Mouse (Mus musculus): ENCODE measurements around the gene Mapk8. TPM values are rescaled to one million over a fixed set of nuclear protein-coding genes. Genes with fewer than 3 reads are reported as not detected.
A peak's percentile ranks its signal among the peaks of the same experiment; 100 is the strongest.

Gene Mapk8
- polyA plus RNA-seq (2014; fragmentation: Nextera tagmentation; extraction: Ambion mirVana) = 17.1 and 17.5 TPM in 2 replicates

GRCm38 (mm10) chr14:33447027-33447569 is at the start of gene Mapk8:
Gene Mapk8 (minus strand): TSS chr14:33447158.
- TF ChIP-seq CTCF (IDR thresholded peaks at IDR 0.05; ENCODE audit: low read depth) = no peak
- Histone ChIP-seq H3K36me3 (ENCODE audit: insufficient read depth) (no peaks in the 10 kb centered on the region), H3K27ac (ENCODE audit: low read depth) (peak within 1 kb of the TSS; percentile 93), H3K9ac (peak within 1 kb of the TSS; percentile 94), H3K4me3 (ENCODE audit: low read depth, low read length) (peak within 1 kb of the TSS; percentile 92), H3K27me3 (ENCODE audit: insufficient read depth, low read length) (no peaks in the 10 kb centered on the region), H3K9me3 (ENCODE audit: low read depth, low read length) (no peaks in the 10 kb centered on the region), H3K4me1 (ENCODE audit: insufficient read depth) (no peaks in the 10 kb centered on the region), H3K4me2 (peak within 1 kb of the TSS; percentile 64)
- ATAC-seq (ENCODE audit: insufficient read depth) (peak; percentile 97), DNase-seq (peak; percentile 98)
- 0% methylated on average over 64 of the region's 70 CpGs for WGBS

GRCm38 (mm10) chr14:33495226-33495625 is 48.3 kb upstream of the Mapk8 start:
- 69% methylated on average over 4 of the region's 4 CpGs for WGBS
- Histone ChIP-seq H3K4me1 (ENCODE audit: insufficient read depth) (no peaks in the 10 kb centered on the region), H3K4me2 (no peak overlapping the region), H3K27ac (ENCODE audit: low read depth) (no peak overlapping the region), H3K9me3 (ENCODE audit: low read depth, low read length) (no peaks in the 10 kb centered on the region), H3K36me3 (ENCODE audit: insufficient read depth) (no peaks in the 10 kb centered on the region), H3K9ac (no peak overlapping the region), H3K4me3 (ENCODE audit: low read depth, low read length) (no peak overlapping the region), H3K27me3 (ENCODE audit: insufficient read depth, low read length) (no peaks in the 10 kb centered on the region)
- no peak for DNase-seq
- TF ChIP-seq CTCF (IDR thresholded peaks at IDR 0.05; ENCODE audit: low read depth) = no peak
- ATAC-seq (ENCODE audit: insufficient read depth) = no peak

- H3K27me3 ChIP-seq (ENCODE audit: insufficient read depth, low read length) = no peaks in the 10 kb centered on the region
- H3K4me2 ChIP-seq = peak overlapping the region; percentile 3; the same call in 1 of the 2 replicates
- H3K9ac ChIP-seq = no peak overlapping the region
- TF ChIP-seq CTCF (IDR thresholded peaks at IDR 0.05; ENCODE audit: low read depth) = no peak
- DNase-seq (peak; percentile 88), ATAC-seq (ENCODE audit: insufficient read depth) (peak; percentile 88)
- no peaks in the 10 kb centered on the region for H3K9me3 ChIP-seq (ENCODE audit: low read depth, low read length)
- WGBS = 40% methylated on average over 15 of the region's 15 CpGs
- 0 out of 2 replicates have a peak overlapping the region, but pooled peaks have one; percentile 8 for H3K27ac ChIP-seq (ENCODE audit: low read depth)
- H3K4me3 ChIP-seq (ENCODE audit: low read depth, low read length) = no peak overlapping the region
- no peaks in the 10 kb centered on the region for H3K4me1 ChIP-seq (ENCODE audit: insufficient read depth)
- no peaks in the 10 kb centered on the region for H3K36me3 ChIP-seq (ENCODE audit: insufficient read depth)
Measured at GRCm38 (mm10) chr14:33487805-33488550, 41.0 kb upstream of the Mapk8 start.

GRCm38 (mm10) chr14:33481991-33482390 is 35.0 kb upstream of the Mapk8 start:
- no peaks in the 10 kb centered on the region for H3K9me3 ChIP-seq (ENCODE audit: low read depth, low read length)
- DNase-seq = no peak
- H3K4me1 ChIP-seq (ENCODE audit: insufficient read depth) = no peaks in the 10 kb centered on the region
- H3K4me3 ChIP-seq (ENCODE audit: low read depth, low read length) = no peak overlapping the region
- no peaks in the 10 kb centered on the region for H3K36me3 ChIP-seq (ENCODE audit: insufficient read depth)
- H3K27ac ChIP-seq (ENCODE audit: low read depth) = no peak overlapping the region
- H3K4me2 ChIP-seq = no peak overlapping the region
- TF ChIP-seq CTCF (IDR thresholded peaks at IDR 0.05; ENCODE audit: low read depth) = no peak
- no peak overlapping the region for H3K9ac ChIP-seq
- WGBS = 34% methylated on average over 3 of the region's 3 CpGs
- no peaks in the 10 kb centered on the region for H3K27me3 ChIP-seq (ENCODE audit: insufficient read depth, low read length)
- ATAC-seq (ENCODE audit: insufficient read depth) = no peak

GRCm38 (mm10) chr14:33476094-33476760 is 29.3 kb upstream of the Mapk8 start:
- no peaks in the 10 kb centered on the region for H3K27me3 ChIP-seq (ENCODE audit: insufficient read depth, low read length)
- no peaks in the 10 kb centered on the region for H3K9me3 ChIP-seq (ENCODE audit: low read depth, low read length)
- DNase-seq (no peak), ATAC-seq (ENCODE audit: insufficient read depth) (no peak)
- H3K36me3 ChIP-seq (ENCODE audit: insufficient read depth) = no peaks in the 10 kb centered on the region
- H3K4me1 ChIP-seq (ENCODE audit: insufficient read depth) = no peaks in the 10 kb centered on the region; the same call in 1 of the 2 replicates
- H3K27ac ChIP-seq (ENCODE audit: low read depth) = no peak overlapping the region
- no peak overlapping the region for H3K4me2 ChIP-seq
- no peak for TF ChIP-seq CTCF (IDR thresholded peaks at IDR 0.05; ENCODE audit: low read depth)
- WGBS = 4% methylated on average over 3 of the region's 3 CpGs
- H3K9ac ChIP-seq = no peak overlapping the region
- H3K4me3 ChIP-seq (ENCODE audit: low read depth, low read length) = no peak overlapping the region

GRCm38 (mm10) chr14:33474461-33474860 is 27.5 kb upstream of the Mapk8 start:
- WGBS = 41% methylated on average over 2 of the region's 2 CpGs
- no peak for ATAC-seq (ENCODE audit: insufficient read depth)
- H3K4me3 ChIP-seq (ENCODE audit: low read depth, low read length) = no peak overlapping the region
- DNase-seq = no peak
- H3K27me3 ChIP-seq (ENCODE audit: insufficient read depth, low read length) = no peaks in the 10 kb centered on the region
- H3K27ac ChIP-seq (ENCODE audit: low read depth) = no peak overlapping the region
- H3K4me2 ChIP-seq = no peak overlapping the region
- no peaks in the 10 kb centered on the region for H3K36me3 ChIP-seq (ENCODE audit: insufficient read depth)
- no peak overlapping the region for H3K9ac ChIP-seq
- no peaks in the 10 kb centered on the region; the same call in 1 of the 2 replicates for H3K4me1 ChIP-seq (ENCODE audit: insufficient read depth)
- no peak for TF ChIP-seq CTCF (IDR thresholded peaks at IDR 0.05; ENCODE audit: low read depth)
- H3K9me3 ChIP-seq (ENCODE audit: low read depth, low read length) = no peaks in the 10 kb centered on the region

GRCm38 (mm10) chr14:33471331-33471730 is 24.4 kb upstream of the Mapk8 start, which contains the start of gene Frmpd2:
Gene Frmpd2 (plus strand): TSS chr14:33471696.
- ATAC-seq (ENCODE audit: insufficient read depth) = peak; percentile 38; the same call in 1 of the 2 replicates
- WGBS = 22% methylated on average over 3 of the region's 3 CpGs
- no peak within 1 kb of the TSS for H3K4me2 ChIP-seq
- H3K27me3 ChIP-seq (ENCODE audit: insufficient read depth, low read length) = no peaks in the 10 kb centered on the region
- H3K9me3 ChIP-seq (ENCODE audit: low read depth, low read length) = no peaks in the 10 kb centered on the region
- H3K9ac ChIP-seq = no peak within 1 kb of the TSS
- DNase-seq = no peak
- H3K4me1 ChIP-seq (ENCODE audit: insufficient read depth) = no peaks in the 10 kb centered on the region; the same call in 1 of the 2 replicates
- H3K4me3 ChIP-seq (ENCODE audit: low read depth, low read length) = no peak within 1 kb of the TSS
- H3K36me3 ChIP-seq (ENCODE audit: insufficient read depth) = no peaks in the 10 kb centered on the region
- no peak for TF ChIP-seq CTCF (IDR thresholded peaks at IDR 0.05; ENCODE audit: low read depth)
- no peak within 1 kb of the TSS for H3K27ac ChIP-seq (ENCODE audit: low read depth)
